Mouse (Mus musculus) hindbrain, embryonic 13.5 days (tissue): ENCODE results near the gene Stard3nl. TPM values are rescaled to one million over a fixed set of nuclear protein-coding genes. Genes with fewer than 3 reads are reported as not detected.
"Not testable (repeated sequence)": the region's sequence is repeated elsewhere in the genome, so short reads cannot be mapped to it uniquely, and the experiment has no call there.

ENCODE experiments used
- ATAC-seq: fragments of 200-750 bp; cut with Nextera tagmentation; 2 replicates; pipeline ENCODE4 v1.8.0; 2017; ENCODE audit warnings: moderate TSS enrichment; ENCODE audit not compliant: low FRiP score
- H3K27ac ChIP-seq: fragments of 300-500 bp; sonication (generic); 2 replicates; pipeline ENCODE4 v1.5.1; 2015; ENCODE audit warnings: inconsistent platforms, mild to moderate bottlenecking, moderate library complexity
- H3K27me3 ChIP-seq: fragments of 300-500 bp; sonication (generic); 2 replicates; pipeline ENCODE4 v1.6.1; 2015; ENCODE audit warnings: mild to moderate bottlenecking, inconsistent platforms
- H3K36me3 ChIP-seq: fragments of 300-500 bp; sonication (generic); 2 replicates; pipeline ENCODE4 v1.6.1; 2015; ENCODE audit warnings: mild to moderate bottlenecking, inconsistent platforms
- H3K4me1 ChIP-seq: fragments of 300-500 bp; sonication (generic); replicated peaks from 2 replicates; pipeline ENCODE4 v1.6.1; 2015; ENCODE audit warnings: inconsistent platforms
- H3K4me2 ChIP-seq: fragments of 300-500 bp; sonication (generic); 2 replicates; pipeline ENCODE4 v1.6.1; 2015; ENCODE audit warnings: inconsistent platforms, mild to moderate bottlenecking, moderate library complexity
- H3K4me3 ChIP-seq: fragments of 300-500 bp; sonication (generic); 2 replicates; pipeline ENCODE4 v1.5.1; 2015; ENCODE audit warnings: mild to moderate bottlenecking, inconsistent platforms
- H3K9ac ChIP-seq: fragments of 300-500 bp; sonication (generic); 2 replicates; pipeline ENCODE4 v1.6.1; 2015; ENCODE audit warnings: mild to moderate bottlenecking, inconsistent platforms
- H3K9me3 ChIP-seq: fragments of 300-500 bp; sonication (generic); 2 replicates; pipeline ENCODE4 v1.6.1; 2016; ENCODE audit warnings: inconsistent platforms
- WGBS: fragments of 180-500 bp; shearing (Covaris S2); methylation state at CpG from one replicate; pipeline ENCODE4 v1.1.7; 2015; 5-methylcytosine and 5-hydroxymethylcytosine counted together
- polyA plus RNA-seq: library from polyadenylated mRNA; unstranded; fragments of >200 nt; fragmentation: Nextera tagmentation; extraction: Ambion mirVana; gene quantifications from 2 replicates; pipeline ENCODE4 v1.2.1, GENCODE M21; 2015

The Stard3nl gene
- polyA plus RNA-seq, 1 experiment from 2014 or later = 198 TPM

DNA sequence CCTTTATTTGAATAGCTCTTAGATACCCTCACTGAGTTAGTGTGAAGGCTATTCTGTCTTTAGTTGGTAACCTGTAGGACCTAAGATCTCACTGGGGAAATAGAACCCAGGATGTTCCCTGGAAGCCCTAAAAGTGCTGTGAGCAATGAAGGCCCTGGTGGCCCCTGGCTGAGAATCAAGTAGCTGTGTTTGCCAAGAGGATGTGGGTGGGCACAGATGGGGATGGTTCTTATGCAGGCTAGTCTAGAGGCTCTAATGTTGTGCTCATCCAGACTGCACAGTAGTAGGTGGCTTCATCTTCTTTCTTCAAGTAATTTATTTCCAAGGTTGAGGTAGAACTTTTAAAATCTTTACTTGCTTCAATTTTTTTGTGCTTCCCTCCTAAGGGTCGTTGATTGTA lies 59.3 kb downstream of the Stard3nl start:
- not testable (repeated sequence) for H3K27ac ChIP-seq, H3K4me3 ChIP-seq, H3K27me3 ChIP-seq, H3K4me1 ChIP-seq, H3K9ac ChIP-seq, H3K4me2 ChIP-seq, ATAC-seq, H3K36me3 ChIP-seq, H3K9me3 ChIP-seq
- WGBS = 88% methylated on average over 1 of the region's 1 CpGs

Other genes starting within 250 kb of the Stard3nl start
- 17.0 and 18.5 TPM in 2 replicates for gene Epdr1, start 224.1 kb upstream of the Stard3nl start, polyA plus RNA-seq
- gene Sfrp4, start 227.3 kb upstream of the Stard3nl start, polyA plus RNA-seq = 2.0 and 2.2 TPM in 2 replicates